Mouse (Mus musculus) stomach, postnatal 0 days (tissue): Measurements from ENCODE around the gene Kif26b.

Source experiments
- CTCF ChIP-seq: IDR thresholded peaks from 2 replicates; pipeline ENCODE4 v1.5.1; 2016; ENCODE audit warnings: antibody characterized with exemption, low read depth, mild to moderate bottlenecking, moderate library complexity
- EP300 ChIP-seq: optimal IDR thresholded peaks from 2 replicates; pipeline ENCODE3; 2016; ENCODE audit warnings: antibody characterized with exemption

GRCm38 (mm10) chr1:178863756-178864155, 334.8 kb downstream of the Kif26b start:
- no peak for TF ChIP-seq CTCF
- TF ChIP-seq EP300: no peak
